Mouse (Mus musculus): ENCODE measurements around the gene Dnase2a.

Gene Dnase2a

DNA sequence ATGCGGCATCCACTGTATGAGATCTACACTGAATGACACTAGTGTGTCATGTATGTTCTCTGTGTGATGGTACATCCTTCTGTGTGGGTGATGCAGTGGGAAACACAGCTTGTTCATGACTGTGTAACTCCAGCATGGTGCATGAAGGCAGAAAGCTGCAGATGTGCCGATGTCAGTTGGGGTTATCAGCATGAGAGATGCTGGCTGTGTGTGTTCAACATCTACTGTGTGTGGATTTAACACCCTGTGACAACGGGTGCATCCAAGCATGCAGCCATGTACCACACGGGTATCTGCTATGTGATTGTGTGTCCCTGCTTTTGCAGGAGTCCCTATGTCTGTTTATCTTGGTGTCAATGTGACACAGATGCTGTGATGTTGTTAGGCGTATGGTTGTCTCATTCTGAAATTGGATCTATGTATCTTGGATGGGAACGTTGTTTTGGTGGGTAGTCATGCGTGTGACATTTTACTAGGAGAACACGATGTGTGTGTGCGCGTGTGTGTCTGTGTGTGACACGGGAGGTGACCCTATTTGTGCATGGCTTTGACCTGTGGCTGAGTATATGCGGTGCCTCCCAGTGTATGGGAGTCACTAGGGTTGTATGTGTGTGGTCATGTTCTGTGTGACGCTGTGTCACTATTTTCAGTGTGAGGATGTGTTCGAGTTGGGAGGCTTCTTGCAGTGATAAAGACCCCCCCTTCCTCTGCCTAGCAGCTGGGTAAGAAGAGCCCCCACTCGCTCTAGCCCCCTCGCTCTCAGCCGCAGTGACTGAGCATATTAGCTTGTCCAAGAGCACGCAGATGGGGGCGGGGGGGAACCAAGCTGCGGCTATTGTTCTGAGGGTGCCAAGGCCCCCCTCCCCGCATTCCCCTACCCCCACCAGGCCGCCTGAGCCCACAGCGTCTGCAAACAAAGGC is 27.9 kb downstream of the Dnase2a start:
- intact Hi-C loops (cut with DNase I): no loop called here

DNA sequence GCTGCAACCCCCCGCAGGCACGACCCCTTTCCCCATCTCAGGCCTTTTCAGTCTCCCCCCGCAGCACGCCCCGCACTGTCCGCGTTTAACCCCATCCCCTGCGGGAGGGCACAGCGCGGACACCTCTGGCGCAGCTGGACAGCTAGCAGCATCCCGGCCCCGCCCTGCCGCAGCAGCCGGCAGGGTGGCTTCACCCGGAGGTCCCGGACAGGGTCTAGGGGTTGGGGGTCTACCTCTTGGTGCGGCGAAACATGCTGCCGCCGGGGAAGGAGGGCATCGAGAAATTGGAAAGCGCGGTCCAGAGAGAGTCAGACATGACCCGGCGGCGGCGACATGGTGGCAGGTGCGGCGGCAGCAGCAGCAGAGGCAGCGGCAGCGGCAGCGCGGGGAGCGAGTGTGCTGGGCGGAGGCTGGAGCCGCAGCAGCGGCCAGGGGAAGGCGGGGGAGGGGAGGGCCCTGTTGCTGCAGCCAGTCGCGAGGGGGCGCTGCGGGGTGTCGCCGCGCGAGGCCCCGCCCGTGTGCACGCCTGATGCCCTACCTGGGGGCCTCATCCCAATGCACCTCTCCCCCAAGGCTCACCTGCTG is 28.7 kb downstream of the Dnase2a start, which contains the start of gene Mast1:
Gene Mast1, minus strand, starts transcription at position 398 of the 585 bp plus-strand sequence.
- intact Hi-C loops (cut with DNase I): no loop called here

- intact Hi-C loops (cut with DNase I): no loop called here
Observed at GRCm38 (mm10) chr8:84937620-84938485, 29.5 kb downstream of the Dnase2a start.

- intact Hi-C loops (cut with DNase I): no loop called here
Observed at GRCm38 (mm10) chr8:84943699-84944098, 35.3 kb downstream of the Dnase2a start.

- intact Hi-C loops (cut with DNase I): no loop called here
Observed at GRCm38 (mm10) chr8:84944478-84945160, 36.3 kb downstream of the Dnase2a start.

GRCm38 (mm10) chr8:84945235-84945632 is 36.9 kb downstream of the Dnase2a start:
- intact Hi-C loops (cut with DNase I): no loop called here

GRCm38 (mm10) chr8:84945633-84946527 is 37.5 kb downstream of the Dnase2a start:
- intact Hi-C loops (cut with DNase I): no loop called here

GRCm38 (mm10) chr8:84946528-84947240 is 38.3 kb downstream of the Dnase2a start, which contains the start of gene Rtbdn:
TSS of gene Rtbdn (plus strand) at chr8:84946991.
- intact Hi-C loops (cut with DNase I): no loop called here

- intact Hi-C loops (cut with DNase I): no loop called here
Observed at GRCm38 (mm10) chr8:84947241-84947545, 38.8 kb downstream of the Dnase2a start.

DNA sequence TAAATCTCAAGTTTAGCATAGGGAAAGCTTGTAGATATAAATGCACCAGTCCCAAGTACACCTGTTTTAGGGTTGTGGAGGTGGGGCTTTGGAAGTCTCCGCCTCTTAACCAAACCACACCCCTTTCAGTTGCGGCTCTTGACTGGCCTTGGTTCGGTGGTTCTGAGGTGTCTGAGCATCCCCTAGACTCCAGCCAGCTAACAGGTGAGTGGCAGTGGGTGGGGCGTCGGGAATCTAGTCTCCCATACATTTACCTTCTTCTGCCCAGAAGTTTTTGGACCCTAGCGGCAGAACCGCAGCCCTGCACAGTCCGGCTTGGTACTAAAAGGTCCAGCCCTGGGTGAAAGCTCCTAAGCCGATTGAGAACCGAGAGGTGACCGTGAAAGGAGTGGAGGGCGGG is 41.4 kb downstream of the Dnase2a start:
- intact Hi-C loops (cut with DNase I): loop anchor here (5.0 kb wide), 1 partner anchor 32 kb away; no protein-coding TSS in a partner anchor

DNA sequence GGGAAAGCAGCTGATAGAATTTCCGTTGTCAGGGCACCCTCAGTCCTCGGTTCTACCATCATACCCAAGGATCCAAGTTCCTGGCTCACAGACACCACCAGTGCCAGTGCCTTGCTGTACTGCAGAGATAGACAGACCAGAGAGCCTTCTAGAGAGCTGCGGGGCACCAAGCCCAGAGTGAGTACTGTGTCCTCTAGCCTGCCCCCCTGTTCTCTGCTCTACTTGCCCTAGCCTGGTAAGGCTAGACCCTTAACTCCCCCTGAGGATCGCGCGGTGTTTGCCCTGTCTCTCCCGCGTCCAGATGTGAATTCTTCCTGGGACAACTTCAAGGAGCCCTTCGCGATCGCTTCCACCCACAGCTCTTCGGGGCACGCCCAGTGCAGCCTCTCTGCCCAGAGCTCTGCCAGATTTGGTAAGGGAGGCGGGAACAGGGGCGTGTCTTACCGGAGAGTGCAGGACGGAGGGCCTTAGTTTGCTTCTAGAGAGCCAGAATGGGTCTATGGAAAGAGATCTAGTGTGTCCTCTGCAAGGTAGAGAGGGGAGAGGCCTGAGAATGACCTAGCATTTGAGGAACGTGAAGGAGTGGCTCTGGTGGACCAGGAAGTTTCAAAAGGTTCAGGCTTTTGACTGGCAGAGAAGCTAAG is 44.4 kb downstream of the Dnase2a start:
- intact Hi-C loops (cut with DNase I): loop anchor here (5.0 kb wide), 1 partner anchor 35 kb away; no protein-coding TSS in a partner anchor

DNA sequence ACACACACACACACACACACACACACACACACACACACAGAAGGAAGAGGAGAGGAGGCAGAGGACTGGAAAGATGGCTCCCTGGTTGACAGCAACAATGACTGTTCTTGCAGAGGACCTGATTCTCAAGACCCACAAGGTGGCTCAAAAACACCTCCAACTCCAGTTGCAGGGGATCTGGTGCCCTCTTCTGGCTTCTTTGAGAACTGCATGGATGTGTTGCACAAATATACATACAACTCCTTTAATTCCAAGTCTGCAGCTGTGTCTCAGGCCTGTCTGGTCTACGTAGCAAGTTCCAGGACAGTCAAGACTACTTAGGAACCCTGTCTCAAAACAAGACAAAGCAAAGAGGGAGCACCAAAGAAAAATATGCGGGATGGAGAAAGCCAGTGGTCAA is 48.4 kb downstream of the Dnase2a start:
- intact Hi-C loops (cut with DNase I): no loop called here

DNA sequence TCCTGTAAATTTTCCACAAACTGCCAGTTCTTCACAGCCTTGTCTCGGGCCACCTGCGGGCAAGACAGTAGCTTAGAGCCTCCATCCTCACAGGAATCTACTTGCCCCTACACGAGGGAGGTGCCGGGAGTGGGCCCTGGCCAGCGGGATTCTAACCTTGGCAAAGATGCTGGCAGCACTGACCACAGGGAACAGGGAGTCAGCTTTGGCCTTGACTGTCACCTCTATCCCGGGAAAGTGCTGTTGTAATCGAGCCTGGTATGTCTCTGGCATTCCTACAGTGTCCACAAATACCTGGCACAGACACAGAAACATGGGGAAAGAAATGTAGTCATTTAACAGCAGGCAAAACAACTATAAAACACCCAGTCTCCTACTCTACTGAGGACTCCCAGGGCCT is 51.5 kb downstream of the Dnase2a start:
- intact Hi-C loops (cut with DNase I): no loop called here

GRCm38 (mm10) chr8:84963952-84964351 is 55.6 kb downstream of the Dnase2a start:
- intact Hi-C loops (cut with DNase I): no loop called here

DNA sequence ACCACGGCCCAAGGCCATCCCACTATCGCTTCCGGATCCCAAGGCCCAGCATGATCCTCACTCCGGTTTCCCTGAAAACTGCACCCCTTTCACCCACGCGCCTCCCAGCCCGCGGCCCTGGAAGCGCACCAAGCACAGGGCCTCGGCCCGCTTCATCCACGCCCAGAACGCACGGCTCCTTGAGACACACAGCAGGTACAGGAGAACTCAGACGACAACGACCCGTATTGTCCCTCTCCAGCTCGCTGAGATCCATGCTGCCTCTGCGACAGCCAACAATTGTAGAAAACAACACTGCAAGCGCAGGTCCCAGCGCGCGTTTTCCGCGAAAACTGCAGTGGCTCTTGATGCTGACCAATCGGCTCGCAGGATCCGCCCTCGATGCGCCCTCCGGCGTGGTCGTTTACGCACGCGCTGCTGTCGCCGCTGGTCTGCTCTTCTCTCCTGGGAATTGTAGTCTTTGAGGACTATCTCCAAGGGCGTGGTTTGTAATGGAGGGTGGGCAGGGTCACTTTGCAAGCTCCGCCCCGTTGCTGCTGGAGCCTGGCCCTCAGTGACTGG is 57.5 kb downstream of the Dnase2a start:
- intact Hi-C loops (cut with DNase I): no loop called here

- intact Hi-C loops (cut with DNase I): no loop called here
Observed at GRCm38 (mm10) chr8:84966603-84967002, 58.2 kb downstream of the Dnase2a start.

- intact Hi-C loops (cut with DNase I): no loop called here
Observed at GRCm38 (mm10) chr8:84967532-84968304, 59.4 kb downstream of the Dnase2a start.

GRCm38 (mm10) chr8:84968650-84969049 is 60.3 kb downstream of the Dnase2a start:
- intact Hi-C loops (cut with DNase I): no loop called here
